Mouse (Mus musculus) midbrain, embryonic 14.5 days (tissue): ENCODE results near the gene Olfr1087. TPM values are rescaled to one million over a fixed set of nuclear protein-coding genes. Genes with fewer than 3 reads are reported as not detected.
"Not testable (repeated sequence)": the region's sequence is repeated elsewhere in the genome, so short reads cannot be mapped to it uniquely, and the experiment has no call there.

Experiments used
- ATAC-seq: fragments of 200-750 bp; cut with Nextera tagmentation; 2 replicates; pipeline ENCODE4 v1.8.0; 2017; ENCODE audit warnings: moderate number of reproducible peaks, moderate library complexity; ENCODE audit not compliant: low FRiP score, low TSS enrichment
- DNase-seq: peaks from one replicate; pipeline ENCODE4 v3.0.0-alpha.2; 2015
- H3K27ac ChIP-seq: fragments of 300-500 bp; sonication (generic); replicated peaks from 2 replicates; pipeline ENCODE4 v1.5.1; 2014; ENCODE audit warnings: mild to moderate bottlenecking, low read depth, low read length, moderate library complexity
- H3K27me3 ChIP-seq: fragments of 300-500 bp; sonication (generic); 2 replicates; pipeline ENCODE4 v1.6.1; 2014; ENCODE audit warnings: low read length, control low read depth, mixed read lengths; ENCODE audit not compliant: control insufficient read depth, insufficient read depth
- H3K36me3 ChIP-seq: fragments of 300-500 bp; sonication (generic); 2 replicates; pipeline ENCODE4 v1.6.1; 2014; ENCODE audit warnings: low read length, control low read depth; ENCODE audit not compliant: control insufficient read depth, insufficient read depth
- H3K4me1 ChIP-seq: fragments of 300-500 bp; sonication (generic); 2 replicates; pipeline ENCODE4 v1.6.1; 2014; ENCODE audit warnings: mild to moderate bottlenecking, antibody characterized with exemption, low read length, control low read depth; ENCODE audit not compliant: control insufficient read depth, insufficient read depth
- H3K4me2 ChIP-seq: fragments of 300-500 bp; sonication (generic); 2 replicates; pipeline ENCODE4 v1.6.1; 2014; ENCODE audit warnings: mild to moderate bottlenecking, low read length, moderate library complexity
- H3K4me3 ChIP-seq: fragments of 300-500 bp; sonication (generic); replicated peaks from 2 replicates; pipeline ENCODE4 v1.5.1; 2014; ENCODE audit warnings: low read depth, low read length
- H3K9ac ChIP-seq: fragments of 300-500 bp; sonication (generic); replicated peaks from 2 replicates; pipeline ENCODE4 v1.6.1; 2014; ENCODE audit warnings: mild to moderate bottlenecking, low read length, moderate library complexity
- H3K9me3 ChIP-seq: fragments of 300-500 bp; sonication (generic); 2 replicates; pipeline ENCODE4 v1.6.1; 2016; ENCODE audit warnings: low read length, control low read depth, mixed read lengths; ENCODE audit not compliant: control insufficient read depth
- WGBS: fragments of 180-500 bp; shearing (Covaris S2); extraction: QIAGEN DNeasy Blood & Tissue Kit; methylation state at CpG from one replicate; pipeline ENCODE4 v1.1.7; 2014; 5-methylcytosine and 5-hydroxymethylcytosine counted together
- polyA plus RNA-seq: library from polyadenylated mRNA; unstranded; fragments of >200 nt; fragmentation: Nextera tagmentation; extraction: Ambion mirVana; gene quantifications from 2 replicates; pipeline ENCODE4 v1.2.1, GENCODE M21; 2014

The Olfr1087 gene
- not detected in 2 replicates for polyA plus RNA-seq

DNA sequence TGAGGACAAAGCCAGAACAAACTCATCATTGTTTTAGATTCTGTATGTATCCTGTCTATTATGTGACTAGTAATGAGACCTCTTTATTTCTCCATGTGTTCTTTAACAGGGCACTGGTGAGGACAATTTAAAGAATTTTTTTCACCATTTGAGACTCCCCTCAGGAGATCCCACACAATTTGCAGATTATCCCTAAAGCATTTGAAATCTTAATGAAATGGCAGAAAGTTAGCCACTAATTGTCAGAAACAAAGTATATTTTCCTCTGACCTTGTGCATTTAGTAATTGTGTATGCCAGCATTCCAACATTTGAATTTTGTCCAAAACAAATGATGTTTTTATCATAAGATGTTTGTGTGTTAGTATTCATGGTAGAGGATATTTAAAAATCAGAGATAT is at the start of gene Olfr1087:
Gene Olfr1087, minus strand, starts transcription at position 101 of the 400 bp plus-strand sequence.
- Histone ChIP-seq H3K4me1 (no peaks in the 10 kb centered on the region), H3K36me3 (no peaks in the 10 kb centered on the region), H3K4me3 (no peak within 1 kb of the TSS), H3K4me2 (no peak within 1 kb of the TSS), H3K27ac (no peak within 1 kb of the TSS), H3K9me3 (no peaks in the 10 kb centered on the region), H3K27me3 (no peaks in the 10 kb centered on the region), H3K9ac (no peak within 1 kb of the TSS)
- DNase-seq (no peak), ATAC-seq (no peak)

GRCm38 (mm10) chr2:86733601-86734000 is 35.4 kb upstream of the Olfr1087 start, which contains the start of gene Olfr1089:
Gene Olfr1089 (minus strand): TSS chr2:86733701.
- Histone ChIP-seq H3K9me3 (no peaks in the 10 kb centered on the region), H3K4me1 (no peaks in the 10 kb centered on the region), H3K4me3 (no peak within 1 kb of the TSS), H3K27me3 (no peaks in the 10 kb centered on the region), H3K27ac (no peak within 1 kb of the TSS), H3K9ac (no peak within 1 kb of the TSS), H3K4me2 (no peak within 1 kb of the TSS), H3K36me3 (no peaks in the 10 kb centered on the region)
- ATAC-seq (no peak), DNase-seq (no peak)

GRCm38 (mm10) chr2:86679992-86680391 is 18.2 kb downstream of the Olfr1087 start, which contains the start of gene Olfr1086:
Gene Olfr1086 (minus strand): TSS chr2:86680092.
- no peak for ATAC-seq
- Histone ChIP-seq H3K27ac (no peak within 1 kb of the TSS), H3K9me3 (no peaks in the 10 kb centered on the region), H3K9ac (no peak within 1 kb of the TSS), H3K4me3 (no peak within 1 kb of the TSS), H3K36me3 (no peaks in the 10 kb centered on the region), H3K4me1 (no peaks in the 10 kb centered on the region), H3K27me3 (no peaks in the 10 kb centered on the region), H3K4me2 (no peak within 1 kb of the TSS)
- DNase-seq: no peak
- 72% methylated on average over 2 of the region's 2 CpGs for WGBS

GRCm38 (mm10) chr2:86661919-86662318 is 36.3 kb downstream of the Olfr1087 start, which contains the start of gene Olfr1085:
Gene Olfr1085 (minus strand): TSS chr2:86662019.
- no peaks in the 10 kb centered on the region for H3K27me3 ChIP-seq
- DNase-seq (no peak), ATAC-seq (no peak)
- no peaks in the 10 kb centered on the region for H3K4me1 ChIP-seq
- H3K9me3 ChIP-seq: no peaks in the 10 kb centered on the region
- 28% methylated on average over 1 of the region's 1 CpGs for WGBS
- no peak within 1 kb of the TSS for H3K4me2 ChIP-seq
- no peak within 1 kb of the TSS for H3K4me3 ChIP-seq
- no peak within 1 kb of the TSS for H3K9ac ChIP-seq
- H3K27ac ChIP-seq: no peak within 1 kb of the TSS
- no peaks in the 10 kb centered on the region for H3K36me3 ChIP-seq

DNA sequence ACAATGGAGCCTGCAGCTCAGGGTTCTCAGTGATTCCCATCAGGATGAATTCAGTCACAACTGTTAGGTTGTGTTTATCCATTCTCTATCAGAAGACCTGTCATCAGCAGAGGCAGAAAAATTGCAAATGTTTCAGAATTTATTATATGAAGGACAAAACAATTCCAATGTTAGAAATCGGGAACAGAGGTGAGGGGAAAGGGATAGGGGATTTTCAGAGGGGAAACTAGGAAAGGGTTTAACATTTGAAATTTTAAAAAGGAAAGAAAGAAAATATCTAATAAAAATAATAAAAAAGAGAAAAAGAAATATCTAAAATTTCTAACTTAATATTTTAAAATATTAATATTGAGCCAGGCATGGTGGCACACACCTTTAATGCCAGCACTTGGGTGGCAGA is 58.6 kb downstream of the Olfr1087 start, which contains the start of gene Olfr1084:
Gene Olfr1084, minus strand, starts transcription at position 101 of the 400 bp plus-strand sequence.
- not testable (repeated sequence) for H3K9ac ChIP-seq, H3K9me3 ChIP-seq, DNase-seq, H3K4me1 ChIP-seq, H3K27me3 ChIP-seq, H3K36me3 ChIP-seq, H3K4me3 ChIP-seq, H3K4me2 ChIP-seq, H3K27ac ChIP-seq, ATAC-seq
- 91% methylated on average over 1 of the region's 1 CpGs for WGBS

Other genes with a start within 250 kb of the Olfr1087 start
- not detected in 2 replicates for gene Olfr1065, start 247.8 kb downstream of the Olfr1087 start, polyA plus RNA-seq
- gene Olfr1066, start 242.1 kb downstream of the Olfr1087 start, polyA plus RNA-seq: not detected in 2 replicates
- gene Olfr228, start 211.0 kb downstream of the Olfr1087 start, polyA plus RNA-seq: not detected in 2 replicates
- not detected in 2 replicates for gene Olfr1076, start 189.9 kb downstream of the Olfr1087 start, polyA plus RNA-seq
- gene Olfr1079, start 155.9 kb downstream of the Olfr1087 start, polyA plus RNA-seq: not detected in 2 replicates
- not detected in 2 replicates for gene Olfr1080, start 140.2 kb downstream of the Olfr1087 start, polyA plus RNA-seq
- not detected in 2 replicates for gene Olfr1082, start 99.4 kb downstream of the Olfr1087 start, polyA plus RNA-seq
- not detected in 2 replicates for gene Olfr1084, start 58.7 kb downstream of the Olfr1087 start, polyA plus RNA-seq
- gene Olfr1085, start 36.4 kb downstream of the Olfr1087 start, polyA plus RNA-seq: not detected in 2 replicates
- gene Olfr1086, start 18.3 kb downstream of the Olfr1087 start, polyA plus RNA-seq: not detected in 2 replicates
- not detected in 2 replicates for gene Olfr1089, start 35.3 kb upstream of the Olfr1087 start, polyA plus RNA-seq
- not detected in 2 replicates for gene Olfr1090, start 60.6 kb upstream of the Olfr1087 start, polyA plus RNA-seq
- gene Olfr1093, start 84.1 kb upstream of the Olfr1087 start, polyA plus RNA-seq: not detected in 2 replicates
- gene Olfr141, start 111.6 kb upstream of the Olfr1087 start, polyA plus RNA-seq: not detected in 2 replicates
- gene Olfr1094, start 126.3 kb upstream of the Olfr1087 start, polyA plus RNA-seq: not detected in 2 replicates
- gene Olfr1095, start 153.3 kb upstream of the Olfr1087 start, polyA plus RNA-seq: not detected in 2 replicates
- gene Gm13723, start 176.4 kb upstream of the Olfr1087 start, polyA plus RNA-seq: not detected in 2 replicates
- gene Olfr1097, start 193.8 kb upstream of the Olfr1087 start, polyA plus RNA-seq: not detected in 2 replicates
- gene Olfr1098, start 226.2 kb upstream of the Olfr1087 start, polyA plus RNA-seq: not detected in 2 replicates